Mouse (Mus musculus): Measurements from ENCODE around the gene Itgb3. TPM values are rescaled to one million over a fixed set of nuclear protein-coding genes. Genes with fewer than 3 reads are reported as not detected.
"Not testable (repeated sequence)": the region's sequence is repeated elsewhere in the genome, so short reads cannot be mapped to it uniquely, and the experiment has no call there.

Gene Itgb3
- polyA plus RNA-seq, 1 experiment, result 25.6 TPM

- TF ChIP-seq POLR2A (IDR thresholded peaks at IDR 0.05; ENCODE audit: low read depth, low read length) (no peak), CTCF (IDR thresholded peaks at IDR 0.05; ENCODE audit: extremely low read depth, insufficient read depth, insufficient read length, insufficient replicate concordance) (no peak)
- Histone ChIP-seq H3K27ac (ENCODE audit: insufficient read depth, low read length) (no peak overlapping the region), H3K27me3 (ENCODE audit: control insufficient read depth, insufficient read depth, low read length) (no peaks in the 10 kb centered on the region), H3K4me1 (ENCODE audit: control insufficient read depth, insufficient read depth, insufficient read length) (no peaks in the 10 kb centered on the region), H3K36me3 (ENCODE audit: control insufficient read depth, insufficient read depth, low read length) (no peaks in the 10 kb centered on the region), H3K4me3 (ENCODE audit: extremely low read depth, insufficient read depth, insufficient read length) (no peak overlapping the region)
- DNase-seq (ENCODE audit: low read depth in 1 of 2, low spot score in 2 of 2), result no peak
- 93% methylated on average over 6 of the region's 6 CpGs for WGBS
Observed at GRCm38 (mm10) chr11:104566097-104566496, 41.7 kb upstream of the Itgb3 start.

GRCm38 (mm10) chr11:104566796-104567195, 41.0 kb upstream of the Itgb3 start:
- TF ChIP-seq POLR2A (IDR thresholded peaks at IDR 0.05; ENCODE audit: low read depth, low read length), result no peak
- no peak for TF ChIP-seq CTCF (IDR thresholded peaks at IDR 0.05; ENCODE audit: extremely low read depth, insufficient read depth, insufficient read length, insufficient replicate concordance)
- WGBS, result 86% methylated on average over 2 of the region's 2 CpGs
- Histone ChIP-seq H3K4me1 (ENCODE audit: control insufficient read depth, insufficient read depth, insufficient read length) (peaks cover 3% of the 10 kb centered on the region; the same call in 1 of the 2 replicates), H3K4me3 (ENCODE audit: extremely low read depth, insufficient read depth, insufficient read length) (no peak overlapping the region), H3K27ac (ENCODE audit: insufficient read depth, low read length) (no peak overlapping the region), H3K27me3 (ENCODE audit: control insufficient read depth, insufficient read depth, low read length) (peaks cover 3% of the 10 kb centered on the region; the same call in 1 of the 2 replicates), H3K36me3 (ENCODE audit: control insufficient read depth, insufficient read depth, low read length) (no peaks in the 10 kb centered on the region)
- DNase-seq (ENCODE audit: low read depth in 1 of 2, low spot score in 2 of 2), result no peak

- H3K4me1 ChIP-seq (ENCODE audit: control insufficient read depth, insufficient read depth, insufficient read length), result peaks cover 3% of the 10 kb centered on the region; the same call in 1 of the 2 replicates
- no peak overlapping the region for H3K27ac ChIP-seq (ENCODE audit: insufficient read depth, low read length)
- 96% methylated on average over 9 of the region's 9 CpGs for WGBS
- no peak for TF ChIP-seq CTCF (IDR thresholded peaks at IDR 0.05; ENCODE audit: extremely low read depth, insufficient read depth, insufficient read length, insufficient replicate concordance)
- no peak for TF ChIP-seq POLR2A (IDR thresholded peaks at IDR 0.05; ENCODE audit: low read depth, low read length)
- no peak for DNase-seq (ENCODE audit: low read depth in 1 of 2, low spot score in 2 of 2)
- no peaks in the 10 kb centered on the region for H3K36me3 ChIP-seq (ENCODE audit: control insufficient read depth, insufficient read depth, low read length)
- peaks cover 3% of the 10 kb centered on the region; the same call in 1 of the 2 replicates for H3K27me3 ChIP-seq (ENCODE audit: control insufficient read depth, insufficient read depth, low read length)
- no peak overlapping the region for H3K4me3 ChIP-seq (ENCODE audit: extremely low read depth, insufficient read depth, insufficient read length)
Observed at GRCm38 (mm10) chr11:104567736-104568135, 40.1 kb upstream of the Itgb3 start.

GRCm38 (mm10) chr11:104568326-104568725, 39.5 kb upstream of the Itgb3 start:
- no peak for DNase-seq (ENCODE audit: low read depth in 1 of 2, low spot score in 2 of 2)
- TF ChIP-seq POLR2A (IDR thresholded peaks at IDR 0.05; ENCODE audit: low read depth, low read length), result no peak
- H3K4me3 ChIP-seq (ENCODE audit: extremely low read depth, insufficient read depth, insufficient read length), result no peak overlapping the region
- H3K4me1 ChIP-seq (ENCODE audit: control insufficient read depth, insufficient read depth, insufficient read length), result peaks cover 3% of the 10 kb centered on the region; the same call in 1 of the 2 replicates
- WGBS, result 97% methylated on average over 4 of the region's 4 CpGs
- H3K27ac ChIP-seq (ENCODE audit: insufficient read depth, low read length), result no peak overlapping the region
- peaks cover 3% of the 10 kb centered on the region; the same call in 1 of the 2 replicates for H3K27me3 ChIP-seq (ENCODE audit: control insufficient read depth, insufficient read depth, low read length)
- no peaks in the 10 kb centered on the region for H3K36me3 ChIP-seq (ENCODE audit: control insufficient read depth, insufficient read depth, low read length)

GRCm38 (mm10) chr11:104570515-104570914, 37.3 kb upstream of the Itgb3 start:
- not testable (repeated sequence) for H3K27ac ChIP-seq (ENCODE audit: insufficient read depth, low read length); H3K4me3 ChIP-seq (ENCODE audit: extremely low read depth, insufficient read depth, insufficient read length); H3K27me3 ChIP-seq (ENCODE audit: control insufficient read depth, insufficient read depth, low read length); DNase-seq (ENCODE audit: low read depth in 1 of 2, low spot score in 2 of 2); H3K4me1 ChIP-seq (ENCODE audit: control insufficient read depth, insufficient read depth, insufficient read length); H3K36me3 ChIP-seq (ENCODE audit: control insufficient read depth, insufficient read depth, low read length)
- WGBS, result 71% methylated on average over 8 of the region's 8 CpGs

- DNase-seq (ENCODE audit: low read depth in 1 of 2, low spot score in 2 of 2); H3K4me3 ChIP-seq (ENCODE audit: extremely low read depth, insufficient read depth, insufficient read length); H3K27ac ChIP-seq (ENCODE audit: insufficient read depth, low read length); H3K4me1 ChIP-seq (ENCODE audit: control insufficient read depth, insufficient read depth, insufficient read length); H3K36me3 ChIP-seq (ENCODE audit: control insufficient read depth, insufficient read depth, low read length); H3K27me3 ChIP-seq (ENCODE audit: control insufficient read depth, insufficient read depth, low read length): not testable (repeated sequence)
- WGBS, result 3% methylated on average over 28 of the region's 28 CpGs
Observed at GRCm38 (mm10) chr11:104571373-104571772, 36.4 kb upstream of the Itgb3 start.

GRCm38 (mm10) chr11:104572091-104572490, 35.7 kb upstream of the Itgb3 start:
- peaks cover 3% of the 10 kb centered on the region; the same call in 1 of the 2 replicates for H3K27me3 ChIP-seq (ENCODE audit: control insufficient read depth, insufficient read depth, low read length)
- H3K4me3 ChIP-seq (ENCODE audit: extremely low read depth, insufficient read depth, insufficient read length), result no peak overlapping the region
- no peak overlapping the region for H3K27ac ChIP-seq (ENCODE audit: insufficient read depth, low read length)
- no peak for DNase-seq (ENCODE audit: low read depth in 1 of 2, low spot score in 2 of 2)
- TF ChIP-seq CTCF (IDR thresholded peaks at IDR 0.05; ENCODE audit: extremely low read depth, insufficient read depth, insufficient read length, insufficient replicate concordance), result no peak
- TF ChIP-seq POLR2A (IDR thresholded peaks at IDR 0.05; ENCODE audit: low read depth, low read length), result no peak
- peaks cover 3% of the 10 kb centered on the region; the same call in 1 of the 2 replicates for H3K4me1 ChIP-seq (ENCODE audit: control insufficient read depth, insufficient read depth, insufficient read length)
- no peaks in the 10 kb centered on the region for H3K36me3 ChIP-seq (ENCODE audit: control insufficient read depth, insufficient read depth, low read length)
- WGBS, result 89% methylated on average over 7 of the region's 7 CpGs

Data from spleen, adult 2 months (tissue).